Mouse (Mus musculus): ENCODE measurements at regions not wholly inside any gene's neighbourhood (a gene's known extent, or its start where the extent isn't known, plus 50 kb on each side); places are given as distances from the start of the nearest gene placed in this dataset.

DNA sequence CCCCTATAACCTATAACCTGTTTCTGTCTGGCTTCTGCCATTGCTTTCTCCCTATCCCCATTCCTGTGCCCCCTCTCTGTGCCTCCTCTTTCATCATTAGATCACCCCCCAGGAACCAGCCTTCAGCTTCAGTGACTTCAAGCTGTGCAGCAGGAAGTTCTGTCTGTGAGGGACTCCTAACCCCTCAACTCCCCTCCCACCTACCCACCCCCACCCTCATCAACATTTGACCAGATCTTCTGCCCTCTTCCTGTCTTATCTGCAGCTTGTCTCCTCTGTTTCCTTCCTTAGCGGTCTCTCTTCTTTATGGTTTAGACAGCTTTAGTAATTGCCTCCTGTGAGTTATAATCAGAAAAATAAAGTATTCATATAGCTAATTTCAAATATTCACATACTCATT lies 266.6 kb upstream of the Gm765 start:
- no peak for DNase-seq (ENCODE audit: low read depth)

DNA sequence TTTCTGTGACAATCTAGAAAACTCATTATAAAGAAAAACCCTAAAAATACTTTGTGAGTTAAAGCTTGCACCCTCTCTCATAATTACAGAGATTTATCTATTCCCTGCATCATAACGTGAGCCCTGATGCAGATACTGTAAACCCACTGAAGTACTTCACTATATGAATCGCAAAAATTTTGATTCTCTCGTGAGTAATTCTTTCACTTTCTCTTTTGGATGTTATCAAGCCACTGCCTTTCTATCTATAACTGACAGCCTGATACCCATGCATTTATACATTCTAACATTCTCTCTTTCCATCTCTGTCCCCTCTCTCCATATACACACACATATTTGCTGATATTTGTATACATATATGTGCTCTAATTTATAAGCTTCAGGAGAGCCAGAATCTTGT lies 264.1 kb upstream of the Gm765 start:
- DNase-seq (ENCODE audit: low read depth), result no peak

DNA sequence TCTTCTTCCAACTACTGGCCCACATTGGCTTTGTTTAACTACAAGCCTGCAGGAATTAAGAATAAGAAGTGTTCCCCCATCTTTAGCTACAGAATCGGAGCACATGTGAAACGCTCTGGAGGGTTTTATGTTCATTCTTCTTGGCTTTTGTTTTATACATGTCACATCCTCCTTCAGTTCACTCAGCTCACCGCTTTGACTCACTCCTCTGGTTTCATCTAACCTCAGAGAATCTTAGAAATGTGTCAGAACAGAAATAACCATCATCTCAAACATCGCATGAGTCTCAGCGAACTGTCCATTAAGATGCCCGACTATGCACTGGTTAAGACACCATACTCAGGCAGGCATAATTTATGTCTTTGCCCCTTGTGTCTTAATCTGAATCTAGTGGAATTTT lies 255.1 kb upstream of the Gm765 start:
- DNase-seq (ENCODE audit: low read depth), result no peak

DNA sequence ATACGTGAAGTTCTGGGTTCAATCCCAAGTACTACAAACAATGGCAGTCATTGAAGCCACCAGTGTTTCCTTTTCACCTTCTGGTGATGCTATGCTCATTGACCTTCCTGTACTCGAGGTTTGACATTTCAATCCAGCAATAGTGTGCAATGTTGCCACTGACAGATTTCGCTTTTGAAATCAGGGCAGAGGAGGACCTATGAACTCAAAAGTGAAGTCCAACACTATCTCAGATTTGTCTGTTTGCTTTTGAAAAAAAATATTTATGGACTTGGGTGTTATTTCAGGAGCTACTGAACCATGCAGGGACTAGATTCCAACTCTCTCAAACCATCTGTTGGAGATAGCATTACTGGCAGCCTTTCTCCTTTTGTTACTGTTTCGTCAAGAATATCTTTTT lies 248.4 kb upstream of the Gm765 start:
- DNase-seq (ENCODE audit: low read depth), result no peak

DNA sequence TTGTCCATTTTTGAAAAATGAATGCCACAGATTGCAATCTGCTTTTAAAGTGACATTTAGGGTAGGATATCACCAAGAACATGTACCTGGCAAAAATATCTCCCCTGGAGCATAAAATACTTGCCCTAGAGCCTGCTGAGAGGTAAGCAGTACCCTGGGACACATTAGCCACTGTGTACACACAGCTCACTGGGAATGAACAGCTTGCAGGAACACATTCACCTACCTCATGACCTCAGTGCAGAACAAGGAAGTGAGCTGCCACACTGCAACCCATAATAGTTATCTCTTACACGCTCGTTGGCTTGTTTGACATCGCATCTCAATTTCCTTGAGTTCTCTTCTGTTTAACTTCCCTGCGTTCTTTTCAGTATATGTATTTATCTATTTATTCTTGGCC lies 246.4 kb upstream of the Gm765 start:
- DNase-seq (ENCODE audit: low read depth), result no peak

DNA sequence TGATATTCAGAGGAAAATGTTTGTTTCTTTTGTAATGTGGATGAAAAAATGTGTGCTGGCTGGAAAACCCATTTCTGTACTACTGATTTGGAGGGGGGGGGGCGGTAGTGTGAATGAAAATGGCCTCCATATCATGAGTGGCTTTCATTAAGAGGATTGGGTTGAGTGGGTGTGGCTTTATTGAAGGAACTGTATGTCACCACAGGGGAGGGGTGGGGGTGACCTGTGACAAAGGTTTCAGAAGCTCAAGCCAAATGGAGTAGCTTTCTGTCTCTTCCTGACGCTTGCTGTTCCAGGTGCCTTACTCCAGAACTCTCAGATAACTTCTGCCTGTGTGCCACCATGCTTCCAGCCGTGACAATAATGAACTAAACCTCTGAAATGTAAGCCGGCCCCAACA lies 242.0 kb upstream of the Gm765 start:
- DNase-seq (ENCODE audit: low read depth), result no peak

DNA sequence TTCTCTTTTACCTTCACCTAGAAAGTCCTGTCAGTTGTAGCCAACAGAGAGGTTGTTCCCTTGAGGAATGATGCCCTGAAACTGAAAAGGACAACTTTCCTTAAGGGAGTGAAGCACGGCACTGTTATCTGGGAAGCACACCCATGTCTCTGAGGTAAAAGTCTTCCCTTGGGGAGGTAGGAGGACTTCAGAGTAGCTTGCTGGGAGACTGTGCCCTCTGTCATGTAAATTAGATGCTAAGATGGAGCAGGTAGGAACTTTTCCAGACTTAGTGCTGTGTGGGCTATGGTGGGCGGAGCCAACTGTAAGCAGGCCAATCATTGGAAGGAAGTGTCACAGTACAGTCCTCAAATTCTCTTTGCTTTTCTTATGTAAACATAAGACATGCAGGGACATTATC lies 240.3 kb upstream of the Gm765 start:
- no peak for DNase-seq (ENCODE audit: low read depth)

DNA sequence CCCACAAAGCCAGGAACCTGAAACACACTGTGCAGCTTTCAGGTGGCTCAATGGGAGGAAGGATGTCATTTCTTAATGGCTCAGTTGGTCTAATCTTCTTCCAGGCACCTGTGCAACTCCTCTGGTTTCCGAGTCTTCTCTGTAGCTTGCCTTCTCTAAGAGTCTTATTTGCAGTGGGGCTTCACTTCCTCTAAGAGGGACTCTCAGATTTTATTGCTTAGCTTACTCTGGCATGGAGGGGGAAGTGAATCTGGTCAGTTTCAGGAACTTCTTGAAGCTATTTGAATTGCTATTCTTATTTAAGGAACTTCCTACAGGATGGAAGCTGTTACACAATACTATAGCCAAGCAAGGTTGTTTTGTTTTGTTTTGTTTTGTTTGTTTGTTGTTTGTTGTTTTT lies 232.7 kb upstream of the Gm765 start:
- no peak for DNase-seq (ENCODE audit: low read depth)

DNA sequence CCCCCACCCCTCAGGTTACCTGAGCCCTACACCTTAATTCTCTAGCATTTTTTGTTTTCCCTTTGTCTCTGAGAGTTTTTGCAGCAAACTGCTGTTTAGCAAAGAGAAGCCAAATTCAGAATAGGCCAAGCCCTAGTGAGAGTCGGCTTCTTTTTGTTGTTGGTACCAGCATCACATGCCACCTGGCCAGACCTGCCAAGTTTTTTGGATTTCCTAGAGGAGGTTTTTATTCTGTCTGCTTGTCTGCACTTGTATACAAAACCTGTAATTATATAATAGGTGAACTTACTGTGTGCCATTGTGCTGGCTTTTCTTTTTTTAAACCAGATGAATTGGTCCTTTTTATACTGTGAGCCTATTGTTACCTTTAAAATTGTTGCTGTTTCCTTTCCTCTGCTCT lies 213.1 kb upstream of the Gm765 start:
- no peak for DNase-seq (ENCODE audit: low read depth)

DNA sequence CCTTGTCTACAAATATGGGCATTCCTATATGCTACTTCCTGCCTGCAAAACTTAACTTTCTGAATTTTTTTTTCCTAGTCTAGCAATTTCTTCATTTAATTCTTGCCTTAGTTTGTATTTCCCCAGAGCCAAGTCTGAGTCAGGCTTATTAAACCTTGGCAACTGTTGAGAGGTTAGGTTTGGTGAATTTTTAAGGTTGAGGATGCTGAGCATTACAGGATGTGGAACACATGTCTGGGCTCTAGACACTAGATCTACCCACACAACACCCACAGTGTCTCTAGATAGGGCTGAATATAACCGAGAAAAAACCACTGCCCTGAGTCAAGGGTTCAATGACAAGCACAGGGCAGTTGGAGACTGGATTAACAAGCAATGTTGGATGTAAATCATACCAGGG lies 211.4 kb upstream of the Gm765 start:
- DNase-seq (ENCODE audit: low read depth), result peak; percentile 54

DNA sequence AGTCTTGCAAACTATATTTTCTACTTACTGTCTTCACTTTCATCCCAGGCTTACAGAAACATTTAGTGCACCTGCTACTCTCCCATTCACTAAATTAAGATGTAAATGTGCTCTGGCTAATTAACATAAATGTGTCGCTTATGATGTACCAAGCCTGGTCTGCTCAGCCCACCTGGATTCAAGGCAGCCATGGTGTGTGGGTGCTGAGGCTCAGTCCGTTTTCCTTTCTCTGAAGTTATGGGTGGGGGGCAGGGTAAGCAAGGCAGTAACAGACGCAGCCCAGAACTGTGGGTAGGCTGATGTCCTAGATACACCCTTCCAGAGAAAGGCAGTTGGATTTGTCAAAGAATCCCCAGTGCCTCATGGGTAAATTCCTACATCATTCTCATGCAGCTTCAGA lies 209.2 kb upstream of the Gm765 start:
- no peak for DNase-seq (ENCODE audit: low read depth)

DNA sequence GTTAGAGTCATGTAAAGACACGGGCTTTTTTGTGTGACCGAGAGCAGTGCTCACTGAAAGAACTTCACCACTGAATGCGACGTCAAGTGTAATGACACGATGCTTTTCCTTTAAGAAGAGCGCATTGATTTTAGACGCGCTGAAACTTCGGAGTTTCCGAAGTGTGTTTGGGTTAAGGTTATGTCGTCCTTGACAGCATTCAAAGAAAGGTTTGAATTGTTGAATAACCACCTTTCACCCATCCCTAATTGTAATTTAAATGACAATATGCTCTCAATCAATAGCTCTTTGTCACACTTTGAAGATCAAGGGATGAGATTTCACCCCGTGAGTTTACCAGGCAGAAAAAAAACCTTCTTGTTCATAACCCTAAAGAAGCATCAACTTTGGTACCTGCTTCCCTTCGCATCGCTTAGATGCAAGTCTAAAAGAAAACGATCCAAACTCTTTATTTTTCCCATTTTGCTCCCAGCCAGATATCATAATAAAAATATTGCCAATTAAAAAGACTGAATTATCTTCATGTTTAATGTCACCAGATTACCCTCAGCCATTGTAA lies 184.4 kb upstream of the Gm765 start:
- no peak for DNase-seq (ENCODE audit: low read depth)

DNA sequence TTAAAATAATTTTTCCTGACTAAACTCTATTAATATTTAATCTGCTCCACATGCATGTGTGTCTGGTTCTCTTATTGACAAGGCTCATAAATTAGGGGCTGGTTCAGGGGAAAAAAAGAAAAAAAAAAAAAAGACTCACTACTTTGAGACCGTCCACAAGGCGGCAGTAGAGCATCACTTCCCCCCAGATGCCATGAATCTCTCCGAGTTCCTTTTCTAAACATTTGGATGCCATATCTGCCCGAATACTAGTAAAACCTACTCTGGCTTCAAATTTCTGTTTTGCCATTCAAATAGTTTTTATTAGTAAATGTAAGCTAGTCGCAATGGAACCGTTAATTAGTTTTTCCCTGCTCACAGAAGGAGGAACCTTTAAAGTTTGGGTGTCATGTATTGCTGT lies 182.7 kb upstream of the Gm765 start:
- DNase-seq (ENCODE audit: low read depth), result peak; percentile 85

DNA sequence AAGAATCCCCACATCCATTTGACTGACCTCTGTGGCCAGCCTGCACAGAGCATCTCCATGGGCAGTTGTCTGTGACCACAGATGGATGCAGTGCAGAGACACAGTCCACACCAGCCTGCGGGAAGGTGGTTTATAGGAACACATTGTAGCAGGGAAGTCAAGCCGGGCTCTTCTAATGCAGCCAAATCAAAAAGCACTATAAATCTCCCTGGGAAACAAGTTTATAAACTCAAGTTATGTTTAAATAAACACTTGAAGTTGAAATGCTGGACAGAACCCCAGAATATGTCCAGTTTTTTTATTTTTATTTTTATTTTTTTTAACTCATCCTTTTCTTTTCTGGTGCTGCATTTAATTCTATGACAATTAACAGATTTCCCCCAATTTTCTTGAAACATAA lies 182.1 kb upstream of the Gm765 start:
- DNase-seq (ENCODE audit: low read depth), result no peak

DNA sequence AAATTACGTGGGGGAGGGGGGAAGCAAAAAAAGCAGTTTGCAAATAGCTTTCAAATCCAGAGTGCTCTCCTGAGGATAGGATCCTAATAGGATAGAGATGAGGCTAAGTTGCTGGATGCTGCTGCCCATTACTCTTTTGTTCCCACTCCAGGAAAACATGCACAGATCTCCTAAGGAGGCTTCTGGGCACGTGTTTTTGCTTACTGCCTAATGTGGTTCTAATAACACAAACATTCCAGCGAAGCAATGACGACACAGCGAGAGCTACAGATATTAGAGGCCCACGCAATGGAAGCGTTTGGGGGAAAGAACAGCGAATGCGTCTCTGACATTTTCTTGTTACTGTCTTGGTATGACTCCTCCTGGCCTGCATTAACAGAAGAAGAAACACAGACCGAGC lies 179.0 kb upstream of the Gm765 start:
- no peak for DNase-seq (ENCODE audit: low read depth)

DNA sequence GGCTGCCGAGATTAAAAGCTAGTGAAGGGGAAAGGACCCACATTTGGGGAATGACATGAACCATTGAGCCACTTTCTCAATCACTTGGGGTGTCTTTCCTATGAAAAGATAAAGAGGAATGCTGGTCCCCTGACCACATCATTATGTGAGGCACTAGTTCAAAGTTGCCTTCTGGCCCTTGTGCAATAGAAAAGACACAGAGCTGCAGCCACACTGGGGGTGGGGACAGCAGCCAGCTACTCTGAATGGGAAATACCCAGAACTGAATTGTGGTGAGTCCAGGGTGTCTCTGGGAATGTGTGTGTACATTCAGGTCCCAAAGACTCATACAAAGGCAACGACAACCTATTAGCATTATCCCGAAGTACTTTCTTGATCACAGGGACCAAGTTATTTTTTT lies 172.3 kb upstream of the Gm765 start:
- no peak for DNase-seq (ENCODE audit: low read depth)

DNA sequence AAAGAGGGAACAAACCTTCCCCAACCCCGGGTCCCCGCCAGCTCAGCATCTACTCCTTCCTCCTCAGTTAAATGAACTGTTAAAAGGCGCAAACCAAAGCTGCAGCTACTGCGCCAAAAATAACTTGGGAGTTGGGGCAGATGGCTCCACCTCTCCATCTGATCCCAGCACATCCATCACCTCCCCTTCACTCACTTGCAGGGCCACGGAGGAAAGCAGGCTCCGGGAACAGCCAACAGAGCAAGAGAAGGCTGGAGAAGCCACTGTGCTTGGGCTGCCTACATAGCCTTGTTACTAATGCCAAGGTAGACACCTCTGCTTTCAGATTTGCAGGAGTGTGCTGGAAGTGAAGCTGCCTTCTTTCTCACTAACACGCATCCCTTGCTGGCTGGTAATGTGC lies 171.8 kb upstream of the Gm765 start:
- DNase-seq (ENCODE audit: low read depth), result no peak

DNA sequence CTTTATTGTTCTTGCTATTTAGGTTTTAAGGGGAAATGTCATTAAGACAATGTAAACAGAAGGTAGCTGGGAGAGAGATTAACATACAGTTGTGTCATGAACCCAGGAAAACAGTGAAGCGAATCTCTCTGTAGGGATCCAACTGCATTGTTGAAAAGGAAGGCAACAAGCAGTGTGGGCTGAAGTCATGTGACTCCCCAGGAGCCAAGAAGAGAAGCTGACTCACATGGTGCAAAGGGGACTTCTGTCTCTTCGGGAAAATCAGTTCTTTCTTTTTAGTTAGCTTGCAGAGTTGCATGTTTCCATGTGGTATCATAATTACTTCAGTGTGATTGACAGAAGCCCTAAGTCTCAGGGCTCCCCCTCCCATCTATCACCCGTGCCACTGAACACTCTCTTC lies 170.7 kb upstream of the Gm765 start:
- peak; percentile 41 for DNase-seq (ENCODE audit: low read depth)

DNA sequence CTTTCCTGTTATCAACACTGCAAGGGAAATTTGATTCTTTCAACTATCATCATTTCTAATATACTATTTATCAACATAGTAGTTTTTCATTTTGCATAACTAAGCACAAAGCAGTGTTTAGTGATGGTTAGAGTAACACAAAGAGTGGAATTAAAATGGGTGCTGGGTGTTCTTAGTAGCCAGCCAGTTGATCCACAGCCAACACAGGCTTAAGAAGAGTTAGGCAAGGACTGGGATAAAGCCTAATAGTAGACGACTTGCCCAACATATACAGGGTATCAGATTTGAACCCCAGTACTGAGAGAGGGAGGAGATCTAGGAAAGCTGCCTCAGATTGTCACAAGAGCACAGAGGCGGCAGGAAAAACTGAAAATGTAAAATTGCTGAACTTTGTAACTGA lies 160.2 kb upstream of the Gm765 start:
- DNase-seq (ENCODE audit: low read depth), result no peak

DNA sequence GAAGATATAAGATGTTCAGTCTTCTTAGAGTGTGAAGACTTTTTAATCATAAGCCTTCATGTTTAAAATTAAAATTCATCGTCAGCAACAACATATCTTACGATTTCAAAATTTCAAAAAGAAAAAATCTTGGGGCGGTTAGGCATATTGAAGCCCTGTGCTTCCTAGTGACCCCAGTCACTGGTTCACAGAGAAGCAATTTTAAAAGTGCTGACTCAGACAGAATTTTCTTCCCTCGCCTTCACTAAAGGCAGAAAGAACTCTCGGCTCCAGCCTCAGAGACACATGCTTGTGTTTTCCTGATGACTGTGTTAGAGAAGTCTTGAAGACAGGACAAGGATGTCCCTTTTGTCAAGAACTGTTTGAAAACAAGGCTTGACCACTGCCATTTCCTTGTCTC lies 157.2 kb upstream of the Gm765 start:
- DNase-seq (ENCODE audit: low read depth), result no peak

DNA sequence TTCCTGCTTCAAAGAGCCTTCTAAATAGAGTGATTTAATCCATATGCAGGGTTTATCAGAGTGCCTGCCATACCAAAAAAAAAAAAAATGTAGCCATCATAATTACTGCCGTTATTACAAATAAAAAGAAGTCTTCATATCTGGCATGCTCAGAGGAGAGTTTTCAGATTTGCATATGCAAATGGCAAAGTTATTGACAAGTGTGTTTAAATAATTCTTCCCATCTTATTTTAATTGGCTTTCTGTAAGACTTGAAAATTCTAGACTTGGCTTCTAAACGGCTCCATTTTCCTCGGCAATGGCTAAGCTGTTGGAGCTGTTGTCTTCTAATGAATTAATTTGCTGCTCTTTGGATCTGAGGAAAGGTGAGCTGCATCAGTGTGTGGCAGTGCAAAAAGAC lies 144.1 kb upstream of the Gm765 start:
- DNase-seq (ENCODE audit: low read depth), result no peak

DNA sequence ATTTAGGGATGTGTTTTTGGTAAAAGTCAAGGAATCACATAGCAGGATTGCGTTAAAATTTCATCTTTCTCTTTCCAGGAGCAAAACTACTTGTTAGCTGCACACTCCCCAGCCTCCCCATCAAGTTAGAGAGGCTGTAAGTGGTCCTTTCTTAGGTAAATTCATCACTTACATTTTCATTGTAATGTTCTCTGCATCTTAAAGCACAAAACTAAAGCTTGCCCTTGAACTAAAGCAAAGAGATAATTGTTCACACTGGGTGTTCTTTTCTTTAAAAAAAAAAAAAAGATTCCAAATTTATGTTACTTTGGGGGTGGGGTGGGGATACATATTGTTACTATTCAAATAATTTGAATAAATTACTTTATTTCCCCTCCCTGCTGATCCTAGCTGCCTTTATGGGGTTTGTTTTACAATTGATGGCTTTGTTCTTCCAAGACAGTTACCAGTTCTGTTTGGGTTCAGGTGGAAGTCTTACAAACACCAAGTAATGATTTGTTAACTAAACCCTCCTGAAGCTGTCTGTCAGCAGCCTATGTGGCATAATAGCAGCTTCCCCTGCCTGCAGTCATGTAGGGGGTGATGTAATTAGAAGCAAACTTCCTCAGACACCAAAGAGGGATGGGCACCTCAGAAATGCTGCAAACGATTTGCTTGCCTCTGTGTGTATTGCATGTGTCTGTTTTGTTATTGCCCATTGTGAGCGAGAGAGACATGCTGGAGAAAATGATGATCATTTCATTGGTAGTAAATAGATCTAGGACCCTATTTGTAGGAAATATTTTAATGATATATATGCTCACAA lies 141.0 kb upstream of the Gm765 start:
- DNase-seq (ENCODE audit: low read depth), result no peak

DNA sequence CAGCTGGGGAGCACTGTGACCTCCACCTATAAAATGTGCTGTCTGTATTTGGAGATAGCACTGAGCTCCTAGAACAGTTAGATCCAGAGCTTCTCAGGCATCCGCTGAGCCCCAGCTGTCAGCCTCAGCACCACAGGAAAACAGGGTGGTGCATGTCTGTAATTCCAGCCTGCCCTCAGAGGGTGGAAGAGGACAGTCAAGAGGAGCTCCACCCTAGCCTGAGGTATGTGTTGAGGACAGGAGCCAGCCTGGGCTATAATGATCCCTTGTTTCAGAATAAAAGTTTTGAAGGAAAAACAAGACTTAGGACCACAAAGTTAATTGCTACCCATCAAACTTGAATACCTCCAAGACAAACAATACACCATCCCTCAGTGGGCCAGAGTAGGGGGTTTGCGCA lies 139.8 kb upstream of the Gm765 start:
- no peak for DNase-seq (ENCODE audit: low read depth)

DNA sequence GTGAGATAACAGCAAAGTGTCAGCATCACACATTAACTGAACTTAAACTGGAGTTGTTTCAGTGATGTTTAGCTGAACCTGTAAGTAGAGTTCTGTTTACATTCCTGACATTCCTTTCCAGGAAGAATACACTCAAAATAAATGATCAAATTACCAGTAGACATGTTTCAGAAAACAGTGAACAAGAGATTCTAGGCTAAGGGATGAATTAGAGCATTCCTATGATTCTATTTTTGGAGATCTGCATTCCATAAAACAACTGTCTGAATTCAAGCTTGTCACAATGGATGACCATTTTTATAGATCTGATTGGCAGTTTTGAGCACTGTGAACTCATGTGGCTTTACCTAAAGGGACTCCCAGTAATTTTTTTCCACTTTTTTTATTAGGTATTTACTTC lies 125.0 kb upstream of the Gm765 start:
- DNase-seq (ENCODE audit: low read depth), result no peak
